Mouse (Mus musculus): Measurements from ENCODE around the gene Ints7.

The Ints7 gene

DNA sequence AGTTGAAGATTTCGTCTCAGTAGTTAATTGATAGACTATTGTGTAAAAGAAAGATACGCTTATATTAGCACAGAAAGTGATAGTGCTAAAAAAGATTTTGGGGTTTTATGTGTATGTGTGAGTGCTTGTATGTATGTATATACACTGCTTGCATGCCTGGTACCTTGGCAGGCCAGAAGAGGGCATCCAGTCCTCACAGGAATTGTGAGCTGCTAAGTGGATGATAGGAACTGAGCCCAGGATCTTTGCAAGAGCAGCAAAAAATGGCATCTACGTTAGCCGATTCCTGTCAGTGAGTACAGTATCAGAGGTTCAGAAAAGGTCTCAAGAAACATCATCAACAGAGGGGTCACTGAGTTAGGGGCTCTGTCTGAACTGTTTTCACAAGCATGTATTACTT is 9.0 kb downstream of the Ints7 start:
- peak; percentile 49 for DNase-seq (ENCODE audit: low read depth)

DNA sequence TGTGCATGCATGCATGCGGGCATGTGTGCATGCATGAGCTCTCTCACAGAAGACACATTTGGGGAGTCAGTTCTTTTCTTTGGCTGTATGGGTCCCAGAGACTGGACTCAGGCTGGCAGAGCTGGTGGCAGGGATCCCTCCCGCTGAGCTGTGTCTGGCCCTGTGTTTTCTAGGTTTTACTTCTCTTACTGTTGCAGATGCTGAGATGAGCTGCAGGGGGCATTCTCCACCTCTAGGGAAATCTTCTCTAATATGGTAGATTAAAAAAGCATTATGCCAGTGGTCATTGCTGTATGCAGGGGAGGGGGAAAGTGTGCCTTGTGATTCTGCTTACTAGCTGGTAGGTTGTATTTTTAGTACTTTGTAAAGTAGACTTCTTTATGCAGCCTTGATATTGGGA is 10.3 kb downstream of the Ints7 start:
- DNase-seq (ENCODE audit: low read depth) = peak; percentile 31

DNA sequence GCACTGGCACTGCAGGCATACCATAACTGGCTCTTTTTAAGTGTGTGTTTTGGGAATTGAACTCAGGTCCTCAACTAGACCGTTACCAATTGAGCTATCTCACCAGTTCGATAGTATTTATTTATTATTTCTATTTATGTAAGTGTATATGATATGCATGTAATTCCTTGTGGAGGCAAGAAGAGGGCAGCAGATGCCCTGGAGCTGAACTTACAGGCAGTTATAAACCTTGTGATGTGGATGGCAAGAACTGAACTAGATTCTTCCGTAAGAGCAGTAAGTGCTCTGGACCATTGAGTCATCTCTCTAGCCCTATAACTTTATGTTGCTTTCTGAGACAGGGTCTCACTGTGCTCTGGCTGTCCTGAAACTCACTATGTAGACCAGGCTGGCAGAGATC is 11.6 kb downstream of the Ints7 start:
- DNase-seq (ENCODE audit: low read depth) = peak; percentile 52

DNA sequence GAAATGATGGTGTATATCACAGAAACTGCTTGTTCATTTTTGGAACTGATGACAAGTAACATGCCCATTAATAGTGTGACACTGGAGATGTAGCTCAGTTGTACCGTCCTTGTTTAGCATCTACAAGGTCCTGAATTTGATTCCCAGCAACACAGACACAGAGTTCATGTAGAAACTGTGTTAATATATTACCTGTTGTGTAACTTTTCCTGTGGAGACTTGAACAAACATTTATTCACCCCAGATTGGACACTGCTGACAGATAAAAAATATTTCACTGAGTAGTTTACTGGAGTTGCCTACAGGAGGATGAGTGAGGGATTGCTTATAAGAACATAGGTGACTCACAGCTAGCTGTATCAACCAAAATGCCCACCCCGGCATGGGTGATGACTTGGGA is 13.3 kb downstream of the Ints7 start:
- no peak for DNase-seq (ENCODE audit: low read depth)

DNA sequence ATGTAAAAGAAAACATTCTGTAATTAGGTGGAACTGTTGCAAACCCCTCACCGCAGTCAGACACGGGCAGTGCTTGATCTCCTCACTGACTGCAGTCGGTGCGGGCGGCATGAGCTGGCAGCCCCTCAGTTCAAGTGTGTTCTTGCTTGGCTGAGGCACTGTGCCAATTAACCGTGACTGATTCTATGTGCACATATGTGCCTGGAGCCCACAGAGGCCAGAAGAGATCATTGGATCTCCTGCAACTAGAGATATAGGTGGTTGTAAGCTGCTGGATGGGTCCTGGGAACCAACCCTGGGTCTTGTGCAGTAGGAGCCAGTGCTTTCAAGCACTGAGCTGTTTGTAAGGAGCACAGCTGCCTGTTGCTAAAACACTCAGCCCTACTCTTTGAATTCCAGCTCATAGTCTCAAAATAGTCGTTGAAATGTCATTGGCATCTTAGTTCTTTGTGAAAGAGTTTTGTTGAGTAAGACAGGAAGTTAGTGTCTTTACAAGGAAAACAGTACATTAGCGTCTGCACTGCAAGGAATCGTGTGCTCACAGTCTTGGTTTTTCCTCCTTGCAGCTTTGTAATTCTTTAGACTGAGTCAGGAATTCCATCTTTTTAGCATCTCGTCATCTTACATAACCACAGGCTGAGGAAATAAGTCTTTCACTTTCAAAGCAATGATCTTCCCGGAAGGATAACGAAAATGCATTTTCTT is 16.7 kb downstream of the Ints7 start:
- peak; percentile 75 for DNase-seq (ENCODE audit: low read depth)

DNA sequence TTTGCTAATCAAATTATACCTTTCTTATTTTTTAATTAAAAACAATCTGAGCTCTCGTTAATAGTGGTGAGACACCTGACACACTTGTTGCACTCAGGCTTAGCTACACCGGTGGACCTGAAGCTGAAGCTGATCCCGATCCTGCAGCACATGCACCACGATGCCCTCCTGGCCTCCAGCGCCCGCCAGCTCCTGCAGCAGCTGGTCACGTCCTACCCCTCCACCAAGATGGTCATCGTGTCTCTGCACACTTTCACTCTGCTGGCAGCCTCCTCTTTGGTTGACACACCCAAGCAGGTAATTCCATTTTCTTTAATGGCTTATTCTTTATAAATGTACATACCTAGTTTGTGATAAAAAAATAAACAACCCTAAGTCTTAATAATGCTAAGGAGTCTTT is 20.6 kb downstream of the Ints7 start:
- no peak for DNase-seq (ENCODE audit: low read depth)

DNA sequence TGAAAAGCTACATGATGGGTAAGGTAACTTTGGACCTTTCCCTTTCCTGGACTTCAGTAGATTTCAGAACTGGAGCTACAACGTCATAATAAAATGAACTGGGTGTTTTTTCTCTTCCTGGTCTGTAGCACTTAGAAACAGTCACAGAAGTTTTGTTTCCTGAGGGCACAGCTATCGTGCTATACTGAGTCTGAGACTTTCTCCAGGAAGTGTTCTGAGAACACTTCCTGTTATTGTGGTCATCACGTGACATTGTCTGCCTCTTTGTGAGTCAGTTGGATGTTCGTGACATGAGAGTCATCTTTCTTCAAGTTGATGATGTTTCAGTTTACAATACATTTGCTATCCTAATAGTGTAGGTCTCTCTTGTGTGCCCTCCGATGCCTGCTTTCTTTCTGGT is 23.8 kb downstream of the Ints7 start:
- DNase-seq (ENCODE audit: low read depth) = no peak

DNA sequence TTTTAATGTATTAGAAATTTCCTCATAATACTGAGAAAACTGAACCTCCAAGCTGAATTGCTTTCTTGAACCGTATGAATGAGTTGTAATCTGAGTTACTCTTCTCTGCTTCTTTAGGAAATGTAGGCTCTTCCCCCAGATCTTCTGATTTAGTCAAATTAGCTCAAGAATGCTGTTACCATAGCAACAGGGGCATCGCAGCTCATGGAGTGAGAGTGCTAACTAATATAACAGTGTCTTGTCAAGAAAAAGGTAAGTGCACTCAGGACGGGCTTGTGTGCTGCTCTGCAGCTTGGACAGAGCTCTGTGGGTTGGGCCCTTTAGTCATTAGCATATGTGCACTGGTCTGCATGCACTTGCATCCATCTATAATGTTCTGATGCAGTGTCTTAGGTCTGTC is 29.3 kb downstream of the Ints7 start:
- no peak for DNase-seq (ENCODE audit: low read depth)

DNA sequence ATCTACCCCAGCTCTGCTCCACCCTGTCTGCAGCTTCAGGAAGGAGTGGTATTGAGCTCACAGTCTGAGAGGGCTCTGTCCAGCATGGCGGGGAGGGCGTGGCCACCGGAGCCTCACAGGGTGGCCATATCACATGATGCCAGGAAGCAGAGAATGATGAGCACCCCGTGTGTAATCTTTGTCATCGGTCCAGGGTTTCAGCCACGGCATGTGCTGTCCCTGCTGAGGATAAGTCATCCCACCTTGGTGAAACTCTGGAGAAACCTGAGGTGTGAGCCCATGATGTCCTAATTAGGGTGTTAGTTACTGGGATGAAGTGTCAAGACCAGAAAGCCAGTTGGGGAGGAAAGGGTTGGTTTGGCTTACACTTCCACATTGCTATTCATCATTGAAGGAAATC is 33.6 kb downstream of the Ints7 start:
- no peak for DNase-seq (ENCODE audit: low read depth)

DNA sequence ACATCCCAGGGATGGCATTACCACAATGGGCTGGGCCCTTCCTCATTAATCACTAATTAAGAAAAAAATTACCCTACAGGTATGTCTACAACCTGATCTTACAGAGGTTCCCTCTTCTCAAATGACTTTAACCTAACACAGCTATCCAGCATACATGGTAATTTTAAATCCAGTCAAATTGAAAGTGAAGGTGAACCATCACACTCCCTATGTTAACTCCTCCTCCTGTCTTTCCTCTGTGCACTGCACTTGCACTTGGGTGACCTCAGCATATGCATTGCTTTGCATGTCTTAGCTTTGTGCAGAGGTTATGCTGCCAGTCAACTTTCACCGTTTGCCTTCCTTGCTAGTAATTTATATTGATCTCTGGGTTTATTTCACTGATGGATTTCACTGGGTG is 34.1 kb downstream of the Ints7 start:
- DNase-seq (ENCODE audit: low read depth) = no peak

DNA sequence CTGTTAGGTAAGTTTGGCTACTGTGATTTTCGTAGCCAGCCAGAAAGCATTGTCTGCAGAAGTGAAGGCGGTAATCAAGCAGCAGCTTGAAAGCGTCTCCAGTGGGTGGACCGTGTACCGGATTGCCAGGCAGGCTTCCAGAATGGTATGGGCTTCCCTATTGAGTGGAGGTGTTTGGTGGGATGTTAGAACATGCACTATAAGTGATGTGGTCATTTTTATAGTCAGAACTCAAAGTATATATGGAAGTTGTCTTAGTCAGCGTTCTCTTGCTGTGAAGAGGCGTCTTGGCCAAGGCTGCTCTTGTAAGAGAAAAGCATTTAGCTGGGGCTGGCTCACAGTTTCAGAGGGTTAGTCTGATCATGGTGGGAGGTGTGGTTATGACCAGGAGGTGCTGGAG is 34.9 kb downstream of the Ints7 start:
- DNase-seq (ENCODE audit: low read depth) = no peak

DNA sequence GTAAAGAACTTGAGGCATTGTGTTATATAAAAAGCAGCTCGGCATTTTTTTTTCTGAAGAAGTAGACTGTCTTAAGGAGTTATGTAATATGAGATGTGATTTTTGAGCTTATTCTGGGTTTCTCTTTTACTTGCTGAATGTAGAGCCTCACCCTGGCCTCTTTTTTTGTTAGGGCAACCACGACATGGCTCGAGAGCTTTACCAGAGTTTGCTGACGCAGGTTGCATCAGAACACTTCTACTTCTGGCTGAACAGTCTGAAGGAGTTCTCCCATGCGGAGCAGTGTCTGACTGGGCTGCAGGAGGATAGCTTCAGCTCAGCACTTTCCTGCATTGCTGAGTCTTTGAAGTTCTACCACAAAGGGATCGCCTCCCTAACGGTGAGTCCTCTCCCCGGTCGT is 36.2 kb downstream of the Ints7 start:
- no peak for DNase-seq (ENCODE audit: low read depth)

DNA sequence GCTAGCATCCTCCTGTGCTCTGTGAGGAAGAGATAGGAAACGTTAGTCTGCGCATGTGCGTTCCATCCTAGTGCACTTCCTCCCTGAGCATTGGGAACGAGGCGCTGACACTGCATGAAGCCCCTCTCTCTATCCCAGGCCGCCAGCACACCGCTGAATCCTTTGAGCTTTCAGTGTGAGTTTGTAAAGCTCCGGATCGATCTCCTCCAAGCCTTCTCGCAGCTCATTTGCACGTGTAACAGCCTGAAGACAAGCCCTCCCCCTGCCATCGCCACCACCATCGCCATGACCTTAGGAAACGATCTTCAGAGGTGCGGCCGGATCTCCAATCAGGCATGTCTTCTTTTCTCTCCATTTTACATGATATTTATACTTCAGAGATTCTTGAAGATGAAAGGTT is 37.4 kb downstream of the Ints7 start:
- no peak for DNase-seq (ENCODE audit: low read depth)

DNA sequence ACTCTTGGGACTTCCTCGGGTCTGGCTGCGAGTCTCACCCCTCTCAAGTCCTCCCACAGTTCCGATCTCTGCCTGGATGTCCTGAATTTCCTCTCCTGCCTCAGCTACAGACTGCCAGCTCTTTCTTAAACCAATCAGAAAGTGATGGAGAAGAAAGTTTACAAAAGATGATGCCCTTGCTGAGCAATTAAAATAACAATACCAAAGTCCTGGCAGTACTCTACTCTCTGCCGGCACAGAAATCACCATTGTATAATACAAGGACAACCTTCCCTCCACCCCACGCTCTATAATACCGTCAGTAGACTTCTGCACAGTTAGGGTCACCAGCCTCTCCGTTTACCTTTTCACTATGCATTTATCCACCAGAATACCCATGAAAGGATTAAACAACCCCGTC is 40.8 kb downstream of the Ints7 start:
- no peak for DNase-seq (ENCODE audit: low read depth)

DNA sequence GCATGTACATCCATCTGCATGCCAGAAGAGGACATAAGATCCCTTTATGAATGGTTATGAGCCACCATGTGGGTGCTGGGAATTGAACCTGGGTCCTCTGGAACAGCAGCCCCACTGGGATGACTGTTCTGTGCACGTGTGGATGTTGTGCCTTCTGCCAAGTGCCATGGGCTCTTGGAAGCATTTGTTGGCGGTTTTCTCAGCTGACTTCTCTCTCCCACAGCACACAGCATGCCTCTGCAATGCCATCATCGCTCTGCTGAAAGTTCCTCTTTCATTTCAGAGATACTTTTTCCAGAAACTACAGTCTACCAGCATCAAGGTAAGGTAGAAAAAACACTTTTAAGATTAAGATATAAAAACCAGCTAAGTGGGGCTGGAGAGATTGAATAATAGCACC is 42.2 kb downstream of the Ints7 start:
- no peak for DNase-seq (ENCODE audit: low read depth)

DNA sequence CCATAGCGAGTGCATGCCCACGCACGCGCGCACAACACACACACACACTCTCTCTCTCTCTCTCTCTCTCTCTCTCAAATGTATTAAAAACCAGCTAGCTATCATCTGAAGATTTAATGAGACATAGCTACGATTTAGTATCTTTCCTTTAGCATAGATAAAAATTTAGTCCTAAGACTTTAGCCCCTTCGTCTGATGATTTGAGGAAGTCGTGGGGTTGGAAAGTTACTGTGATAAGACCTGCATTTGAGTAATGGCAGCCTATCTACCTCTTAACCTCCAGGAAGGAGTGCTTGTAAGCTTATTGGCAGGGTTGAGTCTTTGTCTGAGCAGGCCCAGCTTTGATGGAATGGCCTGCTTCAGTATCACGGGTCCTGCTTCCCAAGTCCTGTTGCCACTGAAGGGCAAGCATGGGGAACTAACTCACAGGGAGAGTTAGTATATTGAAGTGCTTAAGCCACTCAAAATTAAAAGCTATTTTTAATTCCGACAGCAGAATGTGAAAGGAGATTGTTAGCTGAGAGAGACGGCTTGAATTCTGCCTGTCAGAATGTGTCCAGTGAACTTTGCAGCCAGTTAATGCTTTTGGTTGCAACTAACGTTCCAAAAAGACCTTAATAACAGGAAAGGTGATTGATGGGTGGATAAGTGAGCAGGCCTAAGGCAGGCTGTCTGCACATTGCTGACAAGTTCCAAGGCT is 42.8 kb downstream of the Ints7 start:
- DNase-seq (ENCODE audit: low read depth) = no peak

DNA sequence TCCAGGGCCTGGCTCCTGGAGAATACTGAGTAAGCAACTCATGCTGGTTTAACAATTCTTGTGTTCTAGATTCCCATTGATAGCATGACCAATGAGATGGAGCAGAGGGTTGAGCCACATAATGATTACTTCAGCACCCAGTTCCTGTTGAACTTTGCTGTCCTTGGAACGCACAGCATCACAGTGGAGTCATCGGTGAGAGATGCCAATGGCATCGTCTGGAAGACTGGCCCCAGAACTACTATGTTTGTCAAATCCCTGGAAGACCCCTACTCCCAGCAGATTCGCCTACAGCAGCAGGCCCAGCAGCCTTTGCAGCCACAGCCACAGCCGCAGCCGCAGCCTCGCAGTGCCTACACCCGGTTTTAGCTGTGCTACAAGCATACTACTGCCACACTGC is 45.7 kb downstream of the Ints7 start:
- DNase-seq (ENCODE audit: low read depth) = no peak

DNA sequence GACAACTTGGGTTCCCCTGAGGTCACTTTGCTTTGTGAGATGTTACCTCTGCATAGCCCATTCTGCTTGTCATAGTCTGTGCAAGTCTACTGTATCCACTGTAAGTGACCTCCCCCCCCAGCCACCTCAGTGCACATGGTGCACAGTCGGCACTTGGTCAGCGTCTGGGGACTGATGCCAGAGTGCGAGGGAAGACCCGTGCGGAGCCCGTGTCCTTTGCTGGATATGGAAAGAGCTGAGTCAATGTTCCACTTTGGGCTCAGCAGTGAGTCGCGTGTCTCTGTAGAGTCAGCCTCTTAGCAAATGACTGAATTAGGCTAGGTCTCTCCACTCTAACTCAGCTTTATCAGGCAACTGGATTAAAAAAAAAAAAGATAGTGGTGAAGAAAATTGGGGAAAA is 47.4 kb downstream of the Ints7 start:
- DNase-seq (ENCODE audit: low read depth) = peak; percentile 66

DNA sequence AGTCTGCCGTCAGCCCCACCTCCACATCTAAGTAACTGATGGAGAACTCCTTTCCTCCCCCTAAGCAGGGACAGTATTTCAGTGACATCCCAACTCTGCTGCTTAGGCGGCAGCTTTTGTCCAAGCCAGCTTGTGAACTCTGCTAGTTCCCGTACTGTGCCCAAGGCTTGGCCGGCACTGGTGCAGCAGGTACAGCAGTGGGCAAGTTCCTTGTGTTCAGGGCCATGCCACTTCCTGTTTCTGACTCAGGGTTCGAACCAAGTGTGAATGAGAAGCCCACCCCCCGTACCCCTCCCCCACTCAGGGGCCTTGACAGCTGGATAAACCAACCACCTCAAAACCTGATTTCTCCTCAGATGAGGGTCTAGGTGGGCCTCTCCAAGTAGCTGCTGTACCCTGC is 49.1 kb downstream of the Ints7 start:
- no peak for DNase-seq (ENCODE audit: low read depth)

DNA sequence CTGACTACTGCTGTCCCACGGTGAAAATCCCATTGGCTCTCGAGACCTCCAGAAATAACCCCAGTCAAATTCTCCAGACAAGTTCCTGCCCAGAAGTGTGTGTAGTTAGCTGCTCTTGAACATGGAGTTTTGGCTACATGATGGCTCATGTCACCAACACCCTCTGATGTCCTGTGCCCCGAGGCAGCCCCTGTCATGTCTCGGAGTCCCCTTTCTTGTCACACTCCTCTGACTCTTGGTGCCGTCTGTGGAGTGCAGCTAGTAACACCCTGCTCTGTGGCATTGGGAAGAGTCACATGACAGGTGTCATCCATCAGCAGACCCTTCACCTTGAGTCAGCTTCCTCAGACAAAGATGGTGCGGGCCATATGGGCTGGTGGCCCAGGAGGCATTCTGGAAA is 49.6 kb downstream of the Ints7 start:
- no peak for DNase-seq (ENCODE audit: low read depth)

DNA sequence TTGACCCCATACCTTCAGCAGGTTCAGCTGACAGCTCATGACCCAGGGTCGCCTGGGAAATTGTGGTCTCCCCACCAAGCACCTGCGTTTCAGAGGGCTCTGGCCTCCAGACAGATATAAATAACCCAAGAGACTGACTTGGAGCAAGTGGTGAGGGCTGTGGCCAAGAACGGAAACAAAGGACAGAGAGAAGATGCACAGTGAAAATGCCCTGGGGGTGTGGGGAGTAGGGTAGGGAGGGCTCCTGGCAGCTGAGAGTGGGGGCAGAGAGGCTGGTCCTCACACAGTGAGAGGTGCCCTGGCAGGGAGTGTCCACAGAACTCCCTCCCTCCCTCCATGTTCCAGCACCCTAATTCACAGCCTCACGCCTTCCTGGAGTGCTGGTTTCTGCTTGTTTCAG is 50.2 kb downstream of the Ints7 start:
- DNase-seq (ENCODE audit: low read depth) = no peak

DNA sequence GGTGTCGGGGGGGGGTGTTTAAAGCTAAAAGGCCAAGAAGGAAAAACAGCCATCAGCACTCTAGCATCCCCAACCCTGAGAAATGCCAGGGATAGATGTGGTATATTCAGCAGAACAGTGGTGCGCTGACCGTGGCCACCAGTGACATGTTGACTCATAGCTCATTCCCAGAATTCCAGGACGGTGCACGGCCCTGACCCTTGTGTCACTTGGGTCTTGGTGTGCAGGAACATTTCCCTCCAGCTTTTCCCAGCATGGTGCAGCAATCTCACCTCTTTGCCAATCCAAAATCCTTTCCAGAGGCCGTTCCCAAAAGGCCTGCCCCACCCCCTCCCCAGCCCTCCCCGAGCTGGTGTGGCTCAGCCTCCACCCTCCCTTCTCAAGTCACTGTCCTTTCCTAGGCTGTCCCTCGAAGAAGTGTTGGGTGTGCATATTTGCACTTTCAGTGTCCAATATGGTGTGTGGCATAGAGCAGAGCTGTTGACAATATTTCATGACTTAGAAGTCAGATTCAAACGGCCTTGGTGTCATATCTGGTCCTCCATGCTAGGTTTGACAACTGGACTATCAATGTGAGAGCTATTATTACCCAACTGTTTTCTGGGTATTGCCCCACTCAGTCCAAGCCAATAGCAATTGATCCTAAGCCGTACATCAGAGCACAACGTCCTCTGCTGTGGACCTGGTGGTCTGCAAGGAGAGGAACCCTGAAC is 53.2 kb downstream of the Ints7 start:
- DNase-seq (ENCODE audit: low read depth) = no peak

DNA sequence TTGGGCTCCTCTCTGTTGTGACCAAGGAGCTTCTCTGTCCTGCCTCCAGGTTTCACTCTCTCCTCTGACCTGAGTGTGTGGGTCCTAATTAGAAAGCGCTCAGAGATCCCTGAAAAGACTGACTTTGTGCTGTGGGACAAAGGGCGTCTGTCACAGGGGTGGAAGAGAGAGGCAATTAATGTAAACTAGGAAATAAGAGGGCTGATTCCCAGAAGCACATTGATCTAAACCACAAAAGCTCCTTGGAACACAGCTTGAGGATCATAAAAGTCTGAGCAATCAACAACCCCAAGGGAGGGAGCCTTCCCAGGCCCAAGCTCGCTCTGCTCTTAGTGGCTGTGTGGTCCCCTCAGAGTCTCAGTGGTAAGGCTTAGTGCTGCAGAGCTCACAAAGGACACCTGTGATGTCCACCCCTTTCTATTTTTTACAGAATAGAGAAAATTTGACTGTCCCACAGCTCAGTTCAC is 53.8 kb downstream of the Ints7 start:
- DNase-seq (ENCODE audit: low read depth) = no peak

Measured in NIH3T3 (cell line).